Mouse (Mus musculus) liver, adult 2 months (tissue): ENCODE data around the gene Spata18. TPM values are rescaled to one million over a fixed set of nuclear protein-coding genes. Genes with fewer than 3 reads are reported as not detected.

Experiments used
- DNase-seq: peaks from one replicate; pipeline ENCODE4 v3.0.0-alpha.2; 2011; ENCODE audit warnings: low read depth, low spot score; ENCODE audit errors: extremely low read depth
- H3K27ac ChIP-seq: fragments of 200-500 bp; replicated peaks from 2 replicates; pipeline ENCODE4 v1.5.1; 2012; ENCODE audit warnings: low read depth, mild to moderate bottlenecking, control low read depth, inconsistent platforms, low read length; ENCODE audit not compliant: insufficient read depth
- H3K27me3 ChIP-seq: fragments of 200-500 bp; 2 replicates; pipeline ENCODE4 v1.6.1; 2012; ENCODE audit warnings: mild to moderate bottlenecking, moderate library complexity, low read length, inconsistent platforms; ENCODE audit not compliant: control insufficient read depth, insufficient read depth
- H3K36me3 ChIP-seq: fragments of 200-500 bp; 2 replicates; pipeline ENCODE4 v1.6.1; 2012; ENCODE audit warnings: low read length, inconsistent platforms; ENCODE audit not compliant: control insufficient read depth, insufficient read depth
- H3K4me1 ChIP-seq: fragments of 200-500 bp; 2 replicates; pipeline ENCODE4 v1.6.1; 2011; ENCODE audit warnings: low read length; ENCODE audit not compliant: control insufficient read depth, insufficient read depth
- H3K4me3 ChIP-seq: fragments of 200-500 bp; 2 replicates; pipeline ENCODE4 v1.5.1; 2011; ENCODE audit warnings: low read depth, mild to moderate bottlenecking, control low read depth, low read length, moderate library complexity; ENCODE audit not compliant: insufficient read depth
- H3K79me2 ChIP-seq: fragments of 200-500 bp; 2 replicates; pipeline ENCODE4 v1.6.1; 2012; ENCODE audit warnings: inconsistent platforms, mild to moderate bottlenecking, low read length, moderate library complexity; ENCODE audit not compliant: control insufficient read depth, insufficient read depth
- H3K9ac ChIP-seq: fragments of 200-500 bp; 2 replicates; pipeline ENCODE4 v1.6.1; 2012; ENCODE audit warnings: low read depth, mild to moderate bottlenecking, control low read depth, inconsistent platforms, low read length
- CTCF ChIP-seq: fragments of 200-500 bp; IDR thresholded peaks from 2 replicates; pipeline ENCODE4 v1.5.1; 2011; ENCODE audit warnings: low read depth, low read length, control low read depth
- POLR2A ChIP-seq: fragments of 200-500 bp; IDR thresholded peaks from 2 replicates; pipeline ENCODE4 v1.6.1; 2011; ENCODE audit warnings: low read length, control low read depth; ENCODE audit not compliant: insufficient read depth; ENCODE audit errors: extremely low read depth
- WGBS: fragments of 180-500 bp; shearing (Covaris S2); methylation state at CpG from one replicate; pipeline ENCODE4 v1.1.7; 2018; 5-methylcytosine and 5-hydroxymethylcytosine counted together
- polyA plus RNA-seq: library from polyadenylated mRNA; depleted of rRNA; stranded (reverse); fragments of >200 nt; gene quantifications from 2 replicates; pipeline ENCODE4 v1.2.3, GENCODE M21; 2012
- total RNA-seq: library from RNA; depleted of rRNA; stranded (reverse); fragments of >200 nt; gene quantifications from 2 replicates; pipeline ENCODE4 v1.2.3, GENCODE M21; 2014

Spata18 gene
- total and polyA plus RNA-seq, 2 experiments: not detected

GRCm38 (mm10) chr5:73701063-73701890 is 50.1 kb downstream of the Spata18 start:
- H3K4me3 ChIP-seq: no peak overlapping the region
- DNase-seq: no peak
- no peak overlapping the region for H3K9ac ChIP-seq
- no peak for TF ChIP-seq CTCF
- TF ChIP-seq POLR2A: no peak
- H3K36me3 ChIP-seq: no peaks in the 10 kb centered on the region
- WGBS: 68% methylated on average over 17 of the region's 17 CpGs
- no peaks in the 10 kb centered on the region for H3K79me2 ChIP-seq
- H3K27me3 ChIP-seq: 0 out of 2 replicates have a peak, but pooled peaks cover 2% of the 10 kb centered on the region
- no peaks in the 10 kb centered on the region for H3K4me1 ChIP-seq
- H3K27ac ChIP-seq: no peak overlapping the region

DNA sequence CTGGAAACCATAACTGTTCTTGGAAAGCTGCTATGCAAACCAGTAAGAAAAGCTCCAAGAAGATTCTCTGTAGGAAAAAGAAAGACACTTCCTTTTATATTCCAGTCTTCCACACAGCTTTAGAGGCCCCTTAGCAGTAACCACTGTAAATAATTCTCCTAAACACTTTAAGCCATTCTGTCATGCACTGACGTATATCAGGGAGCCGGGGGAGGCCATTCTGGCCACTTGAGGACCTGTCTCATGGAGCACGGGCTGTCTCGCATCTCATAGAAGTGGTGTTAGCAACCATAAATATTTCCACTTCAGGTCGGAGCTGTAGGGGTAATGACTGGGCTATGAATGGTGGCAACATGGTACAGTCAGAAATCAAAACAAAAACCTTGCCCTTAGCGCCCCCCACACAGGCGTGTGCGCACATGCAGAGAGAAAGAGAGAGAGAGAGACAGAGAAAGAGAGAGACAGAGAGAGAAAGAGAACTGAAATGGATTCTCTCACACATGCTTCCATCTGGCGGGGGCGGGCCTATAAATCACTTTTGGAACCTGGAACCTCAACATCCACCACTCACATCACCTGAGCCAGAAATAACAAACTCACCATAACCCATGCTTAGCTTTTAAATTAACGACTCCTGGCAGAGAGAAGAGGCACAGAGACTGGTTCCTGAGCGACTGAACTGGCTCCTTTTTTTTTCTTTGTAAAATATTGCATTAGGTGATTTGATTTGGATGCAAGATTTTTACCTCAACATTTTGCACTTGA is 50.9 kb downstream of the Spata18 start:
- WGBS: 89% methylated on average over 12 of the region's 12 CpGs
- no peak for DNase-seq
- Histone ChIP-seq H3K27ac (no peak overlapping the region), H3K9ac (no peak overlapping the region), H3K79me2 (no peaks in the 10 kb centered on the region), H3K4me1 (no peaks in the 10 kb centered on the region), H3K27me3 (0 out of 2 replicates have a peak, but pooled peaks cover 2% of the 10 kb centered on the region), H3K4me3 (no peak overlapping the region), H3K36me3 (no peaks in the 10 kb centered on the region)
- TF ChIP-seq POLR2A: no peak
- no peak for TF ChIP-seq CTCF

- no peaks in the 10 kb centered on the region for H3K79me2 ChIP-seq
- no peaks in the 10 kb centered on the region for H3K36me3 ChIP-seq
- H3K9ac ChIP-seq: no peak overlapping the region
- H3K4me1 ChIP-seq: no peaks in the 10 kb centered on the region
- no peak overlapping the region for H3K4me3 ChIP-seq
- WGBS: 94% methylated on average over 4 of the region's 4 CpGs
- no peak overlapping the region for H3K27ac ChIP-seq
- DNase-seq: no peak
- H3K27me3 ChIP-seq: 0 out of 2 replicates have a peak, but pooled peaks cover 2% of the 10 kb centered on the region
- TF ChIP-seq CTCF (no peak), POLR2A (no peak)
Measured at GRCm38 (mm10) chr5:73703096-73703495, 51.9 kb downstream of the Spata18 start.

DNA sequence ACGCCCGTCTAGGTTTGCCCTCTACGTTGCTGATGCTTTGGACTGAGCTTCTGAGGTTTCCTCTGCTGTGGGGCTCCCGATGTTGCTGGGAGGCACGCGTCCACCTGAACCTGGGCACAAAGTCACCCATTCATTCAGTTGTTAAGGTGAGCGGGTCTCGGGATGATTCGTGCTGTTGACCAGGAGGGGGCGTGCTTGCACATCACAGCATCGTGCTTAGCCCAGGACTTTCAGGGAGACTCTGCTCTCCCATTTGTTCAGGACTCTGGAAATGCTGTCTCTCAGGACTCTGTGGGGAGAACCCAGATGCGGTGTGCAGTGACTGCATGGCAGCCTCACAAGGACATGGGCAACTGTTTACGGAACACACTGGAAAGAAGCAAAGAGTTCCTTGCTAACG is 53.1 kb downstream of the Spata18 start:
- Histone ChIP-seq H3K79me2 (no peaks in the 10 kb centered on the region), H3K36me3 (no peaks in the 10 kb centered on the region), H3K4me3 (no peak overlapping the region), H3K27ac (no peak overlapping the region), H3K9ac (no peak overlapping the region), H3K27me3 (0 out of 2 replicates have a peak, but pooled peaks cover 2% of the 10 kb centered on the region), H3K4me1 (no peaks in the 10 kb centered on the region)
- WGBS: 39% methylated on average over 14 of the region's 14 CpGs
- TF ChIP-seq CTCF (no peak), POLR2A (no peak)
- DNase-seq: no peak

DNA sequence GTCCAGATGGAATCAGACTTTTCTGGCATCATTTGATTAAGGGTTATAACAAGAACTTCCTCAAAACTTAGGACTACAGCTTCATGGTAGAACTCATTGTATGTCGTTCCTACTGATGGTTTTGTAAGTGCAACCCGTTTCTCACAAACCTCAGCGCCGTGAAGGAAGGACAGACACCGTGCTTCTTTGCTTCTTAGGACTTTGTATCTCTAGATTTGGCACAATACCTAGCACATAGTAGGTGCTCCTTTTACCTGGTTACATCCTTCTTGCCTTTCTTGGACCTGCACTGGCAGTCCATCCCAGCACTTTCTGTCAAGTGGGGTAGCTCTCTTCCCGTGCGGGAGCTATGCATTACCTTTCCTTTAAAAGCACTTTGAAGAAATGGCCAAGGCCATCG is 53.6 kb downstream of the Spata18 start:
- no peaks in the 10 kb centered on the region for H3K36me3 ChIP-seq
- H3K27ac ChIP-seq: no peak overlapping the region
- no peaks in the 10 kb centered on the region for H3K4me1 ChIP-seq
- H3K4me3 ChIP-seq: no peak overlapping the region
- H3K27me3 ChIP-seq: 0 out of 2 replicates have a peak, but pooled peaks cover 2% of the 10 kb centered on the region
- TF ChIP-seq CTCF: no peak
- TF ChIP-seq POLR2A: no peak
- H3K79me2 ChIP-seq: no peaks in the 10 kb centered on the region
- no peak overlapping the region for H3K9ac ChIP-seq
- 89% methylated on average over 8 of the region's 8 CpGs for WGBS
- DNase-seq: no peak

DNA sequence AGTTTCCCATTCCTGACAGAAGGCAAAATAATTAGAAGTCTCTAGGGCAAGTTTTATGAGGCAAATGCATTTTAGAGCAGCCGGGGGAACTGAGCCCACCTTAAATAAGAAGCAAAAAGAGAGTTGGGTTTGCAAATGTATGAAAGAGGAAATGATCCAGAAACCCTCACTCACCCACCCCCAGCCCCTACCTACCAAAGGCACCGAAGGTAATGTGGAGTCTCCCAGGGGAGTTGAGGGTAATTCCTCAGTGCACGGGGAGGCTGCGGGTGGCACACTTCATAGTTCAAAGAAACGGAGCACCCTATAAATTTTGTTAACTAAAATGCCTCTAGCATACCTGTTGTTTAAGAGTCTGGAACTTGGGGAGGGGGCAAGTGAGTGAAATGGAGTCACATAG is 54.1 kb downstream of the Spata18 start:
- DNase-seq: no peak
- 0 out of 2 replicates have a peak, but pooled peaks cover 2% of the 10 kb centered on the region for H3K27me3 ChIP-seq
- no peak overlapping the region for H3K9ac ChIP-seq
- H3K4me3 ChIP-seq: no peak overlapping the region
- no peak for TF ChIP-seq POLR2A
- no peak for TF ChIP-seq CTCF
- H3K27ac ChIP-seq: no peak overlapping the region
- no peaks in the 10 kb centered on the region for H3K79me2 ChIP-seq
- H3K4me1 ChIP-seq: no peaks in the 10 kb centered on the region
- H3K36me3 ChIP-seq: no peaks in the 10 kb centered on the region
- 95% methylated on average over 5 of the region's 5 CpGs for WGBS
